Comparison of ENCODE assay signal across 8 mouse cellular contexts in genomic region chr11:96861446-96861845, GRCm38 (mm10). TPM values are rescaled to one million over a fixed set of nuclear protein-coding genes. Genes with fewer than 3 reads are reported as not detected.
DNase-seq lines count a peak whose midpoint lies in the region; ATAC-seq lines count a peak whose summit lies in the region.

No protein-coding gene starts in this region.

- peaks cover 32% of the 10 kb centered on the region for H3K4me1 ChIP-seq in embryonic facial prominence, embryonic 13.5 days
- peaks cover 30% of the 10 kb centered on the region for H3K4me1 ChIP-seq in heart, embryonic 12.5 days (replicated peaks)

- H3K9me3 ChIP-seq in embryonic facial prominence, embryonic 13.5 days = no peaks in the 10 kb centered on the region
- H3K9me3 ChIP-seq in heart, embryonic 12.5 days (replicated peaks) = no peaks in the 10 kb centered on the region

- 0 out of 2 replicates have a peak, but pooled peaks cover 4% of the 10 kb centered on the region for H3K36me3 ChIP-seq in embryonic facial prominence, embryonic 13.5 days
- peaks cover 13% of the 10 kb centered on the region for H3K36me3 ChIP-seq in heart, embryonic 12.5 days
- H3K36me3 ChIP-seq in macrophage (ENCODE audit: inconsistent target) = no peaks in the 10 kb centered on the region

- H3K27ac ChIP-seq in embryonic facial prominence, embryonic 13.5 days = peak overlapping the region; percentile 55
- H3K27ac ChIP-seq in heart, embryonic 12.5 days (ENCODE audit: poor library complexity, severe bottlenecking) = 0 out of 2 replicates have a peak overlapping the region, but pooled peaks have one; percentile 46
- no peak overlapping the region for H3K27ac ChIP-seq in macrophage

- peak overlapping the region; percentile 49 for H3K4me3 ChIP-seq in embryonic facial prominence, embryonic 13.5 days
- peak overlapping the region; percentile 50 for H3K4me3 ChIP-seq in heart, embryonic 12.5 days
- H3K4me3 ChIP-seq in macrophage (ENCODE audit: inconsistent target) = peak overlapping the region; percentile 28

- DNase-seq in retina, embryonic 14.5 days (ENCODE audit: low spot score) = peak; percentile 24
- DNase-seq in retina, postnatal 1 day = no peak
- DNase-seq in kidney, postnatal 10 days = peak; percentile 72
- DNase-seq in urinary bladder, postnatal 36 days (ENCODE audit: low spot score in 2 of 2) = peak; percentile 35 to 52
- no peak for DNase-seq in thymus, postnatal 0 days (ENCODE audit: low spot score)

- 1% methylated on average over 20 of the region's 20 CpGs for WGBS in embryonic facial prominence, embryonic 13.5 days
- WGBS in heart, embryonic 12.5 days = 1% methylated on average over 20 of the region's 20 CpGs
- 4% methylated on average over 20 of the region's 20 CpGs for WGBS in macrophage (ENCODE audit: missing documents)

- no peaks in the 10 kb centered on the region for H3K79me2 ChIP-seq in macrophage (ENCODE audit: inconsistent target)

- H3K4me2 ChIP-seq in embryonic facial prominence, embryonic 13.5 days = peak overlapping the region; percentile 86
- H3K4me2 ChIP-seq in heart, embryonic 12.5 days = peak overlapping the region; percentile 84

- H3K27me3 ChIP-seq in embryonic facial prominence, embryonic 13.5 days = 0 out of 2 replicates have a peak, but pooled peaks cover 2% of the 10 kb centered on the region
- H3K27me3 ChIP-seq in heart, embryonic 12.5 days (replicated peaks) = 0 out of 2 replicates have a peak, but pooled peaks cover 11% of the 10 kb centered on the region

- ATAC-seq in embryonic facial prominence, embryonic 13.5 days (ENCODE audit: insufficient number of reproducible peaks, insufficient read depth, low FRiP score, low TSS enrichment, low read depth) = peak; percentile 29; the same call in 1 of the 2 replicates
- peak; percentile 46 for ATAC-seq in heart, embryonic 12.5 days (ENCODE audit: insufficient number of reproducible peaks, low FRiP score)

- peak overlapping the region; percentile 57 for H3K9ac ChIP-seq in embryonic facial prominence, embryonic 13.5 days
- peak overlapping the region; percentile 12; the same call in 1 of the 2 replicates for H3K9ac ChIP-seq in heart, embryonic 12.5 days

RNA-seq across cellular contexts. Expression of gene Copz2, which starts 11.8 kb away (rescaled TPM):
- 123 and 125 TPM in 2 replicates for polyA plus RNA-seq in embryonic facial prominence, embryonic 13.5 days (2015; fragmentation: Nextera tagmentation; extraction: Ambion mirVana)
- 105 TPM in 2 replicates for polyA plus RNA-seq in heart, embryonic 12.5 days (2016; fragmentation: Nextera tagmentation; extraction: Ambion mirVana)
- total RNA-seq in macrophage (2018; cell fraction: chromatin; rRNA removed) = 10 to 100 TPM in 9 of 26 experiments, 1 to 10 TPM in 17; 1.8 to 29.4 (median 6.1) TPM
- 10 to 100 TPM in 13 of 26 experiments, 1 to 10 TPM in 13; 6.1 to 30.0 (median 13.8) TPM for total RNA-seq in macrophage (2018; cell fraction: cytosol; rRNA removed)
- total RNA-seq in macrophage (2018; cell fraction: nucleus; rRNA removed) = 10 to 100 TPM in 7 of 26 experiments, 1 to 10 TPM in 19; 2.0 to 27.7 (median 5.4) TPM
- 11.9 to 23.0 TPM (median 16.0 TPM) in 3 replicates for polyA plus RNA-seq in macrophage (2018)
- 55.8 and 60.7 TPM in 2 replicates for polyA plus RNA-seq in thymus, postnatal 0 days (2015; fragmentation: Nextera tagmentation; extraction: Ambion mirVana)

RNA-seq across cellular contexts. Expression of gene Nfe2l1, which starts 31.7 kb away (rescaled TPM):
- polyA plus RNA-seq in embryonic facial prominence, embryonic 13.5 days (2015; fragmentation: Nextera tagmentation; extraction: Ambion mirVana) = 61.7 and 66.5 TPM in 2 replicates
- polyA plus RNA-seq in heart, embryonic 12.5 days (2016; fragmentation: Nextera tagmentation; extraction: Ambion mirVana) = 85.8 and 89.7 TPM in 2 replicates
- 100 to 1,000 TPM in 25 of 26 experiments, 10 to 100 TPM in 1; 97.9 to 361 (median 196) TPM for total RNA-seq in macrophage (2018; cell fraction: chromatin; rRNA removed)
- 100 to 1,000 TPM in 25 of 26 experiments, 10 to 100 TPM in 1; 98.7 to 304 (median 159) TPM for total RNA-seq in macrophage (2018; cell fraction: cytosol; rRNA removed)
- total RNA-seq in macrophage (2018; cell fraction: nucleus; rRNA removed) = 100 to 1,000 TPM; 116 to 523 (median 261) TPM
- 85.5 to 118 TPM (median 95.5 TPM) in 3 replicates for polyA plus RNA-seq in macrophage (2018)
- polyA plus RNA-seq in thymus, postnatal 0 days (2015; fragmentation: Nextera tagmentation; extraction: Ambion mirVana) = 34.9 and 40.6 TPM in 2 replicates

RNA-seq across cellular contexts. Expression of gene Cdk5rap3, which starts 54.9 kb away (rescaled TPM):
- polyA plus RNA-seq in embryonic facial prominence, embryonic 13.5 days (2015; fragmentation: Nextera tagmentation; extraction: Ambion mirVana) = 89.4 and 94.8 TPM in 2 replicates
- 52.3 and 58.0 TPM in 2 replicates for polyA plus RNA-seq in heart, embryonic 12.5 days (2016; fragmentation: Nextera tagmentation; extraction: Ambion mirVana)
- 10 to 100 TPM in 19 of 26 experiments, 1 to 10 TPM in 7; 3.0 to 54.9 (median 21.8) TPM for total RNA-seq in macrophage (2018; cell fraction: chromatin; rRNA removed)
- 10 to 100 TPM in 23 of 26 experiments, 1 to 10 TPM in 3; 8.5 to 17.6 (median 13.3) TPM for total RNA-seq in macrophage (2018; cell fraction: cytosol; rRNA removed)
- total RNA-seq in macrophage (2018; cell fraction: nucleus; rRNA removed) = 10 to 100 TPM in 17 of 26 experiments, 1 to 10 TPM in 9; 3.6 to 32.5 (median 14.1) TPM
- 15.0 to 17.0 TPM (median 16.0 TPM) in 3 replicates for polyA plus RNA-seq in macrophage (2018)
- polyA plus RNA-seq in thymus, postnatal 0 days (2015; fragmentation: Nextera tagmentation; extraction: Ambion mirVana) = 105 and 116 TPM in 2 replicates

Comparison
In these comparisons a context has a peak if more than half of its experiments do, and no peak if none do; other contexts are left out.
1. DNase-seq: peak in retina, embryonic 14.5 days (single experiment), kidney, postnatal 10 days (single experiment) and urinary bladder, postnatal 36 days (2 of 2); none in retina, postnatal 1 day (single experiment) and thymus, postnatal 0 days (single experiment).
2. Peak in every context shown above with its lines, with median percentiles within 50 percentile points of each other: H3K4me3 ChIP-seq.